Mouse (Mus musculus): Measurements from ENCODE around the gene Epp13.
"Not testable (repeated sequence)": the region's sequence is repeated elsewhere in the genome, so short reads cannot be mapped to it uniquely, and the experiment has no call there.

The Epp13 gene

DNA sequence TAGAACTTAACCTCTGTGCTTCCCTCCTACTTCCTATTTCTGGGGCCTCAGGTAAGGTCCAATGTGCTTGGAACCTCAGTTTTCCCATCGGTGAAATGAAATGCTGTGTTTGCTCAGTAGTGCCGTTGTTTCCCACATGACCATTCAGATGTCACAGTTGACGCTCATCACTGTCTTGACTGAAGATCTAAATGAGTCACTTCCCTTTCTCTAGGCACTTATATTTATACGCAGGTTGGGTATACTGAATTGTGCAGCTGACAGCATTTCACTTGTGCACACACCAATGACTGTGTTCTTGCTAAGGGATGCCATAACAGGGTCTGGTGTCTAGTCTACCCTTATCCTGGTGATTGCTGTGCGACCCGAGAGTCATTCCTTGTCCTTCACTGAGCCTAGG is 32.9 kb downstream of the Epp13 start:
- no peak for DNase-seq (ENCODE audit: low read depth, low spot score)

- DNase-seq (ENCODE audit: low read depth, low spot score) = peak; percentile 98
Observed at GRCm38 (mm10) chr7:6285842-6286705, 33.6 kb downstream of the Epp13 start, which contains the start of gene Zfp667. Gene Zfp667 (plus strand): TSS chr7:6286579.

- DNase-seq (ENCODE audit: low read depth, low spot score) = no peak
Observed at GRCm38 (mm10) chr7:6286921-6287531, 34.5 kb downstream of the Epp13 start.

DNA sequence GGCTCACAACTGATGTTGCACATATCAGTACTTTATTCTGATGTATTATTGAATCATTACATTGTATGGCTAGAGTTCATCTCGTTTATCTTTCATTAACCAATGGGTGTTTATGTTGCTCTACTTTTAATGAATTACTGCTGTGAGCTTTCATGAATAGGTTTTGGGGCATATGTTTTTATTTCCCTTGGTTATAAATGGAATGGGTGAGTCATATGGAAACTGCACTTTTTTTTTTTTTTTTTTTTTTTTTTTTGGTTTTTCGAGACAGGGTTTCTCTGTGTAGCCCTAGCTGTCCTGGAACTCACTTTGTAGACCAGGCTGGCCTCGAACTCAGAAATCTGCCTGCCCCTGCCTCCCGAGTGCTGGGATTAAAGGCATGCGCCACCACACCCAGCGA is 38.6 kb downstream of the Epp13 start:
- DNase-seq (ENCODE audit: low read depth, low spot score) = not testable (repeated sequence)

DNA sequence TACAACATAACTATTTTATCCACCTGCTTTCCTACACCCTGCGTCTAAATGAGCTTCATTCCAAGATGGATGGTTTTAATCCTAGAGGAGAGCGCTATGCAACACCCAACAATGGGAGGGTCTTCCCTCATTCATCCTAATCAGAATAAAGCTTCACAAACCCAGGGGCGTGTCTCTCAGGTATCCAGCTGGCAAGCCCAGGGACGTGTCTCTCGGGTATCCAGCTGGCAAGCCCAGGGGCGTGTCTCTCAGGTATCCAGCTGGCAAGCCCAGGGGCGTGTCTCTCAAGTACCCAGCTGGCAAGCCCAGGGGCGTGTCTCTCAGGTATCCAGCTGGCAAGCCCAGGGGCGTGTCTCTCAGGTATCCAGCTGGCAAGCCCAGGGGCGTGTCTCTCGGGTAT is 48.3 kb downstream of the Epp13 start:
- DNase-seq (ENCODE audit: low read depth, low spot score) = not testable (repeated sequence)

DNA sequence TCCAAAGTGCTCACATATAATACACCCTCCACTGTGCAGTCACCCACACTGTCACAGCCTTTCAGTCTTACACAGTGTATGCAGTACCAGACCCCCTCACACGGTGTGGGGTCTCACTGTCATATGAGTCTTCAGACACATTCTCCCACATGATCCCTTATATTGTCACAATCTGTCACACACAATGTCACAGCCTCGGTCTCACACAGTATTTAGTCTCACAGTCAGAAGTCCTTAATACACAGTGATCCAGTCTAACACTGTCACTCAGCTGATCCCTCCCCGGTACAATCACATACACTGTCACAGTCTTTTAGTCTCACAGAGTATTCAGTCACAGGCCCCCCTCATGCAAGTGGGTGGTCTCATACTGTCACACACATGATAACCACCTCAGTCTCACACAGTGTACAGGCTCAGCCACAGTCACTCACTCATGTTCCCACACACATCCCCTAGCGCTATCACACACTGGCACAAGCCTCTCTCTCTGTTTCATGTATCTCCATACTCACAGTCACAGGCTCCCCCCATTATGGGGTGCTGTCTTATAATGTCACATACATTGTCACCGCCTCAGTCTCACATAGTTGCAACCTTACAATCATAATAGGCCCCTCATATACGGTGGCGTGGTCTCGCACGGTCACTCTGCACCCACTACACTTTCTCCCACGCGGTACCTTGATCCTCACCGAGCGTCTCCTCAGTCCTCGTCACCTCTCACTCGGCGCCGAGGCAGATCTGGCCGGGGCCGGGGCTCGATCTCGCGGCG is 78.1 kb downstream of the Epp13 start:
- DNase-seq (ENCODE audit: low read depth, low spot score) = no peak

DNA sequence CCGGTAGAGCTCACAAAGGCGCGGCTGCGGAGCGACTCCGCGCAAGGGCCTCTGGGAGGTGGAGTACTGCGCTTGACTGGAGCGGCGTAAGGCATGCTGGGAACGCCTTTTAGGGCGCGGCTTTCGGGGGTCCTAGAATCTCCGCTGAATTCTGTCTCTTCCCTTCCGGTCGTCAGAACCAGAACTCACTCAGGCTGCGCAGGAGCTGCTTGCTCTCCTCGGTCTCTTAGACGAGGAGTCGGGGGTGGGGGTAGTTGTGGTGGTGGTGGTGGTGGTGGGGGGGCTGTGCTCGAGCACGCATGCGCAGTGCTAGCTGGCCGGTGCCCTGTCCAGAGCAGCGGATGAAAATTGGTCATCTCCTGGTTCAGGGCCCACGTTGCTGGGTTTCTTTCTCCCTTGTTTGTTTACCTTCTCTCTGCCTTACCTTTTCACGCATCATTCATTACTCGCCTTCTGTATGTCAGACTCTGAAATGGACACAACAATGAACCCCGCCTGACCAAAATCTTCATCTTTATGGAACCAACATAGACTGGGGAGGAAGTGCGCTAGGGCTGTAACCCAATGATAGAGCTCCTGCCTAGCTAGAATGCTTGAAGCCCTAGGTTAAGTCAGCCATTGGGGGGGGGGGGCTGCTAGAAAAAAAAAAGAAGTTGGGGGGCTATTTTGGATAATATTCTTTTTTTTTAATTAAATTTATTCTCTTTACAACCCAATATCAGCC is 78.9 kb downstream of the Epp13 start, which contains the start of gene Zfp583:
Zfp583 (minus strand) TSS at position 53 of the 724 bp plus-strand sequence.
- peak; percentile 83 for DNase-seq (ENCODE audit: low read depth, low spot score)
